In the genomic region with DNA sequence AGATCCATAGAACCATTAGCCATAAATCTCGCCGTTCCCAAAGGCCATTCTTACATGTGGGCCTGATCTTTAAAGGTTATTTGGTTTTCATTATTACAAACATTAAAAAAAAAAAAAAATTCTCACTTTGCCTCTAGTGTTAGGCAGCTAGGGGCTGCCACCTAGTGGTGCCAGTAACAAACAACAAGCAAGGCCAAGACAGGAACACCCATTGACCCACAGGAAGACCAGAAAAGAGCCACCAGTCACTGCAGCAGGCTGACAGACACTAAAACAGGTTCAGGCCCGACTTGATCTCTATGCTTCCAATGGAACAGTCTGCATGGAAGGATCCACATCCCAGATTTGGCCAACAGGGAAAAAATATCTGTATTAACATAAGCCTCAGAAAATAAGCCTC, we compare ENCODE assay signal across 10 mouse cellular contexts. TPM values are rescaled to one million over a fixed set of nuclear protein-coding genes. Genes with fewer than 3 reads are reported as not detected.
A peak's percentile ranks its signal among the peaks of the same experiment; 100 is the strongest.
DNase-seq lines count a peak whose midpoint lies in the region; ATAC-seq and TF ChIP-seq lines count a peak whose summit lies in the region.
"Had no signal": no experiment of that assay in that cellular context is flagged by ENCODE, and none has a peak within 500 bp of the region (broad histone marks: within the 10 kb centered on the region; RNA-seq: fewer than 3 reads in every experiment).

No protein-coding gene starts in this region.

- H3K27me3 ChIP-seq in CH12.LX (replicated peaks) = no peaks in the 10 kb centered on the region
- H3K27me3 ChIP-seq: limb, embryonic 12.5 days had no signal

- peak; percentile 61 for TF ChIP-seq RAD21 in CH12.LX (IDR thresholded peaks at IDR 0.05; ENCODE audit: low read depth, low read length)

- H3K9ac ChIP-seq in CH12.LX (ENCODE audit: insufficient read depth, low read depth) = no peak overlapping the region
- H3K9ac ChIP-seq: limb, embryonic 12.5 days had no signal

- no peak overlapping the region for H3K27ac ChIP-seq in CH12.LX (ENCODE audit: insufficient read depth, low read depth)
- H3K27ac ChIP-seq: limb, embryonic 12.5 days had no signal

- dilution Hi-C loops in CH12.LX (cut with MboI; ENCODE audit: extremely low pct_ligation_motif_present, extremely low pct_unique_long_range_greater_than_20kb, low sequenced_read_pairs) = no loop called here

- peaks cover 75 to 99% of the 10 kb centered on the region in 2 experiments for H3K36me3 ChIP-seq in CH12.LX (replicated peaks in 1 of 2; ENCODE audit: control insufficient read depth in 1 of 2, insufficient read depth in 1 of 2, low read length in 1 of 2)

- no peak overlapping the region for H3K4me3 ChIP-seq in CH12.LX (replicated peaks in 1 of 3; ENCODE audit: low read depth in 2 of 3, low read length in 2 of 3, poor library complexity in 1 of 3)
- H3K4me3 ChIP-seq: erythroblast, embryonic 14.5 days; limb, embryonic 12.5 days had no signal

- in situ Hi-C loops in CH12.LX (cut with MboI; ENCODE audit: low pct_ligation_motif_present, low pct_unique_long_range_greater_than_20kb, low sequenced_read_pairs) = no loop called here

- TF ChIP-seq POLR2A in CH12.LX (IDR thresholded peaks at IDR 0.05; ENCODE audit: low read depth, low read length) = no peak

- no peak overlapping the region for H3K4me2 ChIP-seq in CH12.LX (ENCODE audit: insufficient read depth, low read depth, poor library complexity, severe bottlenecking)
- H3K4me2 ChIP-seq: limb, embryonic 12.5 days had no signal

- no peak for TF ChIP-seq EP300 in CH12.LX (IDR thresholded peaks at IDR 0.05; ENCODE audit: low read length)

- H3K9me3 ChIP-seq in CH12.LX (replicated peaks; ENCODE audit: low read length) = no peaks in the 10 kb centered on the region
- H3K9me3 ChIP-seq: limb, embryonic 12.5 days had no signal

- peaks cover 0 to 5% of the 10 kb centered on the region in 2 experiments; a peak in 1 of 4 replicates for H3K4me1 ChIP-seq in CH12.LX (ENCODE audit: control insufficient read depth in 1 of 2, insufficient read depth in 2 of 2)
- H3K4me1 ChIP-seq: limb, embryonic 12.5 days had no signal

- no peaks in the 10 kb centered on the region for H3K79me2 ChIP-seq in CH12.LX (replicated peaks; ENCODE audit: control insufficient read depth, extremely low read depth, insufficient read depth, poor library complexity, severe bottlenecking)

- TF ChIP-seq CTCF in CH12.LX (conservative IDR thresholded peaks at IDR 0.05 in 1 of 2, IDR thresholded peaks at IDR 0.05 in 1 of 2; ENCODE audit: low read depth in 2 of 2, low read length in 2 of 2) = peak; percentile 70 to 80

- DNase-seq in layer of hippocampus, adult 11-12 months (ENCODE audit: low spot score) = peak; percentile 59
- no peak for DNase-seq in layer of hippocampus, postnatal 36 days
- DNase-seq in CH12.LX (ENCODE audit: extremely low read depth) = peak; percentile 61
- peak; percentile 77 for DNase-seq in R1 (ENCODE audit: low read depth, low spot score)
- peak; percentile 78 for DNase-seq in embryo, embryonic 10.5 days (ENCODE audit: low spot score)
- peak; percentile 41 to 58 for DNase-seq in left cerebral cortex, adult 18-20 months (ENCODE audit: low spot score in 2 of 2)

- peak; percentile 54; the same call in 1 of the 2 replicates for ATAC-seq in monocyte, adult 5-6 weeks (replicated peaks; ENCODE audit: insufficient number of reproducible peaks, low FRiP score, low TSS enrichment, poor library complexity, severe bottlenecking)
- ATAC-seq in activated CD4-positive, CD25-positive, alpha-beta regulatory T cell, adult 4 months = no peak

TF ChIP-seq in CH12.LX, 34 proteins besides CTCF, POLR2A, EP300 and RAD21:
- TF ChIP-seq CHD2 (IDR thresholded peaks at IDR 0.05; ENCODE audit: low read length) (no peak), SMC3 (IDR thresholded peaks at IDR 0.05; ENCODE audit: low read depth, low read length) (peak; percentile 47), ZNF384 (IDR thresholded peaks at IDR 0.05; ENCODE audit: low read depth, low read length) (peak; percentile 96)

RNA-seq across cellular contexts. Expression of a gene that starts 19.2 kb away (rescaled TPM):
- 100 to 1,000 TPM; 117 to 119 TPM for total RNA-seq in layer of hippocampus, postnatal 36 days (2021)
- total RNA-seq in CH12.LX (2012; rRNA removed) (54.2 and 64.9 TPM in 2 replicates), CH12.LX (2014; rRNA removed) (68.1 and 70.9 TPM in 2 replicates)
- 103 and 134 TPM in 2 replicates for polyA plus RNA-seq in CH12.LX (2012; ENCODE audit: insufficient read length, low read depth)
- total RNA-seq in left cerebral cortex, adult 18-20 months (2021) = 100 to 1,000 TPM; 141 to 142 TPM
- total RNA-seq in monocyte, adult 5-6 weeks (2017) = 88.9 to 99.4 TPM (median 95.5 TPM) in 3 replicates
- 10 to 100 TPM; 11.5 to 12.3 TPM for polyA plus RNA-seq in activated CD4-positive, CD25-positive, alpha-beta regulatory T cell, adult 4 months (2017; shearing (Covaris generic))

RNA-seq across cellular contexts. Expression of a gene that starts 23.2 kb away (rescaled TPM):
- total RNA-seq in layer of hippocampus, postnatal 36 days (2021) = 10 to 100 TPM; 55.3 to 63.5 TPM
- total RNA-seq in CH12.LX (2012; rRNA removed) = 17.4 and 18.6 TPM in 2 replicates
- 7.2 and 8.3 TPM in 2 replicates for total RNA-seq in CH12.LX (2014; rRNA removed)
- 34.6 and 35.0 TPM in 2 replicates for polyA plus RNA-seq in CH12.LX (2012; ENCODE audit: insufficient read length, low read depth)
- 10 to 100 TPM; 53.8 to 54.3 TPM for total RNA-seq in left cerebral cortex, adult 18-20 months (2021)
- 81.6 to 108 TPM (median 90.0 TPM) in 3 replicates for total RNA-seq in monocyte, adult 5-6 weeks (2017)
- polyA plus RNA-seq in activated CD4-positive, CD25-positive, alpha-beta regulatory T cell, adult 4 months (2017; shearing (Covaris generic)) = 100 to 1,000 TPM; 137 to 138 TPM

Comparison
In these comparisons a context has a peak if more than half of its experiments do, and no peak if none do; other contexts are left out.
1. DNase-seq: peak in layer of hippocampus, adult 11-12 months (single experiment), CH12.LX (single experiment), R1 (single experiment), embryo, embryonic 10.5 days (single experiment) and left cerebral cortex, adult 18-20 months (2 of 2); none in layer of hippocampus, postnatal 36 days (0 of 2).